Mouse (Mus musculus): ENCODE data around the gene Ddx21.

GRCm38 (mm10) chr10:62542507-62542906, 59.6 kb downstream of the Ddx21 start:
- no peak for TF ChIP-seq POLR2A (IDR thresholded peaks at IDR 0.05; ENCODE audit: low read depth, low read length)
- no peak for TF ChIP-seq CTCF (IDR thresholded peaks at IDR 0.05; ENCODE audit: extremely low read depth, insufficient read length, insufficient replicate concordance, low read depth, low read length)

Data from small intestine, adult 2 months (tissue).